14 mouse cellular contexts compared by ENCODE assay signal in genomic region chr4:149337353-149337752, GRCm38 (mm10). TPM values are rescaled to one million over a fixed set of nuclear protein-coding genes. Genes with fewer than 3 reads are reported as not detected.
DNase-seq lines count a peak whose midpoint lies in the region; ATAC-seq and TF ChIP-seq lines count a peak whose summit lies in the region.
"Had no signal": no experiment of that assay in that cellular context is flagged by ENCODE, and none has a peak within 500 bp of the region (broad histone marks: within the 10 kb centered on the region; RNA-seq: fewer than 3 reads in every experiment).

No protein-coding gene starts in this region.

- H3K27me3 ChIP-seq in heart, embryonic 16.5 days (ENCODE audit: control insufficient read depth, insufficient read depth, low read length) = no peaks in the 10 kb centered on the region
- H3K27me3 ChIP-seq in lung, postnatal 0 days (replicated peaks; ENCODE audit: insufficient read depth, low read length) = no peaks in the 10 kb centered on the region
- H3K27me3 ChIP-seq: CH12.LX; embryonic facial prominence, embryonic 15.5 days; kidney, embryonic 15.5 days; Patski; stomach, embryonic 15.5 days had no signal

- H3K4me3 ChIP-seq in heart, embryonic 16.5 days (ENCODE audit: low read length) = no peak overlapping the region
- H3K4me3 ChIP-seq in lung, postnatal 0 days (ENCODE audit: low read depth, low read length) = no peak overlapping the region
- H3K4me3 ChIP-seq: embryonic facial prominence, embryonic 15.5 days; kidney, embryonic 15.5 days; stomach, embryonic 15.5 days had no signal

- no peak overlapping the region for H3K27ac ChIP-seq in heart, embryonic 16.5 days (ENCODE audit: low read length)
- no peak overlapping the region for H3K27ac ChIP-seq in lung, postnatal 0 days (ENCODE audit: low read length)
- H3K27ac ChIP-seq: embryonic facial prominence, embryonic 15.5 days; kidney, embryonic 15.5 days; stomach, embryonic 15.5 days had no signal

- DNase-seq in MN1 (ENCODE audit: low spot score) = peak; percentile 29
- DNase-seq in brain, adult 2 months (ENCODE audit: low read depth, low spot score) = peak; percentile 63
- peak; percentile 50 for DNase-seq in gastrocnemius, postnatal 25 days
- no peak for DNase-seq in ovary, adult 18-20 months (ENCODE audit: low spot score)
- no peak for DNase-seq in spleen, postnatal 4 days (ENCODE audit: low spot score in 2 of 2)
- no peak for DNase-seq in lung, postnatal 0 days (ENCODE audit: low spot score)
- DNase-seq: right cerebral cortex, postnatal 25 days had no signal

- TF ChIP-seq CTCF in lung, postnatal 0 days (IDR thresholded peaks at IDR 0.05) = no peak

- no peak overlapping the region for H3K9ac ChIP-seq in heart, embryonic 16.5 days (ENCODE audit: low read length)
- H3K9ac ChIP-seq in lung, postnatal 0 days (replicated peaks; ENCODE audit: low read depth) = no peak overlapping the region
- H3K9ac ChIP-seq: embryonic facial prominence, embryonic 15.5 days; kidney, embryonic 15.5 days; stomach, embryonic 15.5 days had no signal

- H3K9me3 ChIP-seq in heart, embryonic 16.5 days (replicated peaks; ENCODE audit: control insufficient read depth, low read length) = no peaks in the 10 kb centered on the region
- no peaks in the 10 kb centered on the region for H3K9me3 ChIP-seq in lung, postnatal 0 days (ENCODE audit: low read length)
- H3K9me3 ChIP-seq: embryonic facial prominence, embryonic 15.5 days; kidney, embryonic 15.5 days; stomach, embryonic 15.5 days had no signal

- WGBS in heart, embryonic 16.5 days = 32% methylated on average over 9 of the region's 9 CpGs
- 73% methylated on average over 9 of the region's 9 CpGs for WGBS in lung, postnatal 0 days

- TF ChIP-seq EP300 in lung, postnatal 0 days (IDR thresholded peaks at IDR 0.05) = no peak

- no peak overlapping the region for H3K4me2 ChIP-seq in heart, embryonic 16.5 days (ENCODE audit: low read depth, low read length)
- H3K4me2 ChIP-seq in lung, postnatal 0 days (replicated peaks; ENCODE audit: low read depth, low read length) = no peak overlapping the region
- H3K4me2 ChIP-seq: embryonic facial prominence, embryonic 15.5 days; kidney, embryonic 15.5 days; stomach, embryonic 15.5 days had no signal

- peak; percentile 11; the same call in 1 of the 2 replicates for ATAC-seq in heart, embryonic 16.5 days (replicated peaks; ENCODE audit: extremely low read depth, insufficient read depth, low FRiP score)
- no peak for ATAC-seq in lung, postnatal 0 days
- ATAC-seq: forebrain, embryonic 16.5 days; Patski had no signal

- H3K4me1 ChIP-seq in heart, embryonic 16.5 days (ENCODE audit: control insufficient read depth, insufficient read depth, low read length) = peaks cover 13% of the 10 kb centered on the region
- no peaks in the 10 kb centered on the region for H3K4me1 ChIP-seq in lung, postnatal 0 days (ENCODE audit: insufficient read depth, low read depth, low read length)
- H3K4me1 ChIP-seq: embryonic facial prominence, embryonic 15.5 days; kidney, embryonic 15.5 days; stomach, embryonic 15.5 days had no signal

- H3K36me3 ChIP-seq in heart, embryonic 16.5 days (ENCODE audit: control insufficient read depth, insufficient read depth) = peaks cover 35% of the 10 kb centered on the region
- peaks cover 51% of the 10 kb centered on the region for H3K36me3 ChIP-seq in lung, postnatal 0 days (ENCODE audit: insufficient read depth, low read length)

RNA-seq across cellular contexts. Expression of gene Kif1b, which starts 29.9 kb away (rescaled TPM):
- 100 to 1,000 TPM; 304 to 308 TPM for total RNA-seq in gastrocnemius, postnatal 25 days (2021)
- polyA plus RNA-seq in heart, embryonic 16.5 days (2015; fragmentation: Nextera tagmentation; extraction: Ambion mirVana) = 39.8 and 47.5 TPM in 2 replicates
- 35.6 and 36.7 TPM in 2 replicates for polyA plus RNA-seq in lung, postnatal 0 days (2015; fragmentation: Nextera tagmentation; extraction: Ambion mirVana)

Comparison
In these comparisons a context has a peak if more than half of its experiments do, and no peak if none do; other contexts are left out.
1. DNase-seq: peak in MN1 (single experiment), brain, adult 2 months (single experiment) and gastrocnemius, postnatal 25 days (single experiment); none in ovary, adult 18-20 months (single experiment), spleen, postnatal 4 days (0 of 2) and lung, postnatal 0 days (single experiment).